Mouse (Mus musculus) hindbrain, embryonic 11.5 days (tissue): ENCODE measurements around the gene Pold1. TPM values are rescaled to one million over a fixed set of nuclear protein-coding genes. Genes with fewer than 3 reads are reported as not detected.

ENCODE experiments used
- ATAC-seq: fragments of 200-750 bp; cut with Nextera tagmentation; 2 replicates; pipeline ENCODE4 v1.8.0; 2017; ENCODE audit warnings: mild to moderate bottlenecking, moderate TSS enrichment, moderate library complexity; ENCODE audit not compliant: low FRiP score
- DNase-seq: peaks from one replicate; pipeline ENCODE4 v3.0.0-alpha.2; 2015; ENCODE audit warnings: low spot score
- H3K27ac ChIP-seq: fragments of 300-500 bp; sonication (generic); 2 replicates; pipeline ENCODE4 v1.5.1; 2014; ENCODE audit warnings: mild to moderate bottlenecking, low read depth, low read length
- H3K27me3 ChIP-seq: fragments of 300-500 bp; sonication (generic); 2 replicates; pipeline ENCODE4 v1.6.1; 2014; ENCODE audit warnings: mild to moderate bottlenecking, low read length, moderate library complexity, mixed read lengths; ENCODE audit not compliant: control insufficient read depth, insufficient read depth
- H3K36me3 ChIP-seq: fragments of 300-500 bp; sonication (generic); 2 replicates; pipeline ENCODE4 v1.6.1; 2014; ENCODE audit warnings: mild to moderate bottlenecking, low read length, moderate library complexity, mixed read lengths; ENCODE audit not compliant: control insufficient read depth, insufficient read depth
- H3K4me1 ChIP-seq: fragments of 300-500 bp; sonication (generic); replicated peaks from 2 replicates; pipeline ENCODE4 v1.6.1; 2014; ENCODE audit warnings: low read length, mixed read lengths; ENCODE audit not compliant: control insufficient read depth, insufficient read depth
- H3K4me2 ChIP-seq: fragments of 300-500 bp; sonication (generic); replicated peaks from 2 replicates; pipeline ENCODE4 v1.6.1; 2014; ENCODE audit warnings: mild to moderate bottlenecking, low read depth, low read length
- H3K4me3 ChIP-seq: fragments of 300-500 bp; sonication (generic); 2 replicates; pipeline ENCODE4 v1.5.1; 2014; ENCODE audit warnings: low read depth, low read length
- H3K9ac ChIP-seq: fragments of 300-500 bp; sonication (generic); 2 replicates; pipeline ENCODE4 v1.6.1; 2014; ENCODE audit warnings: low read depth, low read length
- H3K9me3 ChIP-seq: fragments of 300-500 bp; sonication (generic); 2 replicates; pipeline ENCODE4 v1.6.1; 2016; ENCODE audit warnings: low read length; ENCODE audit not compliant: control insufficient read depth
- WGBS: fragments of 180-500 bp; shearing (Covaris S2); extraction: QIAGEN DNeasy Blood & Tissue Kit; methylation state at CpG from one replicate; pipeline ENCODE4 v1.1.7; 2014; 5-methylcytosine and 5-hydroxymethylcytosine counted together
- polyA plus RNA-seq: library from polyadenylated mRNA; unstranded; fragments of >200 nt; fragmentation: Nextera tagmentation; extraction: Ambion mirVana; gene quantifications from 2 replicates; pipeline ENCODE4 v1.2.1, GENCODE M21; 2014

Gene Pold1
- polyA plus RNA-seq, 1 experiment from 2014 or later, result 40.9 TPM

DNA sequence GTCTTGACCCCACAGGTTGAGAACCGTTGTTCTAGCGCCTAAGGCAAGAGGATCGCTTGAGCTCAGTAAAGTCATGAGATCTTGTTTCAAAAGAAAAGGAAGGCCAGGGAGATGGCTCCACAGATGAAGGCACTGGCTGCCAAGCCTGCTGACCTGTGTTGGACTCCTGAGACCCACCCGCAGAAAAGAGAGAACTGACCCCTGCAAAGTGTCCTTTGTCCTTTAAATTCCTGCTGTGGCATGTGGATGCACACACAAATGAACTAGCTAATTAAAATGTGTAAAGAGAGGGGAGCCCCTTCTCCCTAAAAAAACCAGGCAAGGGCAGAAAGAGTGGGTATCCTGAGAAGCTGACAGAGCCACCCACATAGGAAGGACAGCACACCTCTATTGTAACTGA, 23.2 kb upstream of the Pold1 start:
- WGBS, result 27% methylated on average over 4 of the region's 4 CpGs

DNA sequence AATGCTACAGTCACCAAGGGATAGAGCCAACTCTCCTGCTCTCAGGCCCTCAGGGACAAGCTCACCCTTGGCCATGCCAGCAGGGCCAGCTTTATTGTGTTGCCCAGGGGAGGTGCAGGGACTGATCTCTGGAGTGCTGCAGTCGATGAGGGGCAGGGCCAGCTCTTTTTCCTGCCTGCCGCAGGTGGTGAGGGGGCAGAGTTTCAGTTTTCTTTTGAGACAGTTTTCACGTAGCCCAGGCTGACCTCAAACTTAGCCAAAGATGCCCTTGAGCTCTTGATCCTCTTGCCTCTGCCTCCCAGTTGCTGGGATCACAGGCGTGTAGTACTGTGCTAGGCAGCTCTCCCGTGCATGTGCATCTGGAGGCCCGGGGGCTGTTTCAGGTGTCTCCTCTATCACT, 22.3 kb upstream of the Pold1 start:
- ATAC-seq (no peak), DNase-seq (no peak)
- no peak overlapping the region for H3K4me2 ChIP-seq
- H3K36me3 ChIP-seq, result no peaks in the 10 kb centered on the region
- 89% methylated on average over 6 of the region's 6 CpGs for WGBS
- H3K27ac ChIP-seq, result no peak overlapping the region
- H3K27me3 ChIP-seq, result no peaks in the 10 kb centered on the region
- H3K9me3 ChIP-seq, result no peaks in the 10 kb centered on the region
- H3K9ac ChIP-seq, result no peak overlapping the region
- H3K4me3 ChIP-seq, result no peak overlapping the region
- H3K4me1 ChIP-seq, result no peaks in the 10 kb centered on the region; the same call in 1 of the 2 replicates

More for the DNA sequence above, 23.2 kb upstream of the Pold1 start:
- Histone ChIP-seq H3K27me3 (no peaks in the 10 kb centered on the region), H3K27ac (no peak overlapping the region), H3K4me3 (no peak overlapping the region), H3K9ac (no peak overlapping the region), H3K4me2 (no peak overlapping the region), H3K36me3 (no peaks in the 10 kb centered on the region), H3K9me3 (no peaks in the 10 kb centered on the region), H3K4me1 (no peaks in the 10 kb centered on the region; the same call in 1 of the 2 replicates)
- DNase-seq, result no peak
- no peak for ATAC-seq

DNA sequence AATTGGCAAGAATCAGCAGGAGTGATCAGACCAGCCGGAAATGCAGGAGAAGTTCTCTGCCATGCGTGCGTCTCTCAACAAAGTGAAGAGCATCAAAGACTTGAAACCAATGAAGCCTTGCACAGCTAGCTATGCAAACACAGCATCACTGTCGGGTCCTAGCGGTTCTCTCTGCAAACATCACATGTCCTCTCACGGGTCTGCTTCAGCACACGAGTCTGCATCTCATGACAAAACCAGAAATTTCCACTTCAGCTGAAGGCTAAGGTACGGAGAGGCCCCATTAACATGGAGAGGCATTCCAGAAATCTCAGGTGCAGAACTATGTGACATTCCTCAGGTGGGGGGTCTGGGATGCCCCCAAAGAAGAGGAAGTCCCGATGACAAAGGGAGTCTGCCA, 20.2 kb upstream of the Pold1 start:
- DNase-seq (no peak), ATAC-seq (no peak)
- no peaks in the 10 kb centered on the region for H3K36me3 ChIP-seq
- H3K4me2 ChIP-seq, result no peak overlapping the region
- no peaks in the 10 kb centered on the region for H3K27me3 ChIP-seq
- H3K27ac ChIP-seq, result no peak overlapping the region
- H3K4me1 ChIP-seq, result no peaks in the 10 kb centered on the region; the same call in 1 of the 2 replicates
- WGBS, result 81% methylated on average over 9 of the region's 9 CpGs
- H3K9ac ChIP-seq, result no peak overlapping the region
- H3K9me3 ChIP-seq, result no peaks in the 10 kb centered on the region
- H3K4me3 ChIP-seq, result no peak overlapping the region

DNA sequence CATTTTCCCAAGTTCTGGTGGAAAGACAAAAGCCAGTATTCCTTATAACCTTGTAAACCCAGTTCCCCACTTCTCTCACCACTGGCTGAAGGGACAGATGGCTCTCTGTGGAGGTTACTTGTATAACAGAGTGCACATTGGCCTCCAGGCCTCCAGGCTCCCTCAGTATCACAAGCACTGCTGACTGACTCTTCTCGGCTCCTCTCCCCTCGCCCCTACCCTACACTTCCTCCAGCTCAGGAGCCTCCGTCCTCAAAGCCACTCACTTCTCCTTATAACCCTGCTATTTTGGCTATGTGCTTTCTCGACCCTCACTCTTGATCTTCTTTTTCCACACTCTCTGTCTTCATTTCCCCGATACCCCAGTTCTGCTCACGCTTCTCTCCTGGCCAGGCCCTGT, 16.8 kb upstream of the Pold1 start:
- Histone ChIP-seq H3K9ac (no peak overlapping the region), H3K27me3 (no peaks in the 10 kb centered on the region), H3K9me3 (no peaks in the 10 kb centered on the region), H3K4me2 (no peak overlapping the region), H3K27ac (no peak overlapping the region), H3K4me3 (no peak overlapping the region), H3K36me3 (no peaks in the 10 kb centered on the region), H3K4me1 (no peaks in the 10 kb centered on the region)
- 70% methylated on average over 6 of the region's 6 CpGs for WGBS
- ATAC-seq, result no peak
- DNase-seq, result no peak

DNA sequence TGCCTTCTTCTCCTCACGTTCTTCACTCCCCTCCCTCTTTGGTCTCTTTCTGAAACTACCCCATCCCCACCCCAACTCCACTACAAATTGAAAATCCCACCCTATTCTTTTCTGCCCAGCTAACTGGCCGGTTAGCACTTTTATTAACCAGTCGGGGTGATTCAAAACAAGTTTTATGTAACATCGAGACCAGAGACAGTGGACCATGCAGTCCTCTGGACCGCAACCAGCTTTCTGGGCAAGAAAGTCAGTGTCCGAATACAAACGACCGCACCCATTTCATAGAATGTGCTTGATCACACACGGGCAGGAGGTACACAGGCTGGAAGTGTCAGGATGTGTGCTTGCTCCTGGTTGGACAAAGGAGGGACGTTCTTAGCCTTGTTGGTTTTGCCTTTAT, 15.8 kb upstream of the Pold1 start:
- Histone ChIP-seq H3K27ac (no peak overlapping the region), H3K9ac (no peak overlapping the region), H3K4me1 (no peaks in the 10 kb centered on the region), H3K4me3 (no peak overlapping the region), H3K9me3 (no peaks in the 10 kb centered on the region), H3K4me2 (no peak overlapping the region), H3K36me3 (no peaks in the 10 kb centered on the region), H3K27me3 (no peaks in the 10 kb centered on the region)
- ATAC-seq (no peak), DNase-seq (no peak)
- 91% methylated on average over 10 of the region's 10 CpGs for WGBS

DNA sequence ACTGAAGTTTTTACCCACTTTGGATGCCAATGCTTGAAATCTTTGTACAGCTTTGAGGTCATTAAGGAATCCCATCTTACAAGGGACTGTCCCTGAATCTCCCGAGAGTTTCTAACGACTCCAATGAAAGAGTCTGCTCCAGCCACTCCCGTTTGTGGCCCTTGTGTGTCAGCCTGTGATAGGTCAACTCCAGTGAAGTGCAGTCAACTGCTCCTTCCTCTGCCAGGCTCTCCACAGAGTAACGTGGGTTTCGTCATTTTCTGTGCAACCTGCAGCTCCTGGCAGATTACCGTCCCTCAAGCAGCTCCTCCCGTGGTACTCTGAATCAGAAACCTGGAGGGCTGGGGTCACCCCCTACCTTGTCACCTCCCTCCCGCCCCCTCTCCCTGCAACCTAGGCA, 14.6 kb upstream of the Pold1 start:
- H3K4me3 ChIP-seq, result no peak overlapping the region
- no peak overlapping the region for H3K27ac ChIP-seq
- H3K36me3 ChIP-seq, result no peaks in the 10 kb centered on the region
- no peaks in the 10 kb centered on the region for H3K9me3 ChIP-seq
- no peak overlapping the region for H3K4me2 ChIP-seq
- ATAC-seq (no peak), DNase-seq (no peak)
- H3K27me3 ChIP-seq, result no peaks in the 10 kb centered on the region
- 60% methylated on average over 8 of the region's 8 CpGs for WGBS
- no peak overlapping the region for H3K9ac ChIP-seq
- no peaks in the 10 kb centered on the region for H3K4me1 ChIP-seq

DNA sequence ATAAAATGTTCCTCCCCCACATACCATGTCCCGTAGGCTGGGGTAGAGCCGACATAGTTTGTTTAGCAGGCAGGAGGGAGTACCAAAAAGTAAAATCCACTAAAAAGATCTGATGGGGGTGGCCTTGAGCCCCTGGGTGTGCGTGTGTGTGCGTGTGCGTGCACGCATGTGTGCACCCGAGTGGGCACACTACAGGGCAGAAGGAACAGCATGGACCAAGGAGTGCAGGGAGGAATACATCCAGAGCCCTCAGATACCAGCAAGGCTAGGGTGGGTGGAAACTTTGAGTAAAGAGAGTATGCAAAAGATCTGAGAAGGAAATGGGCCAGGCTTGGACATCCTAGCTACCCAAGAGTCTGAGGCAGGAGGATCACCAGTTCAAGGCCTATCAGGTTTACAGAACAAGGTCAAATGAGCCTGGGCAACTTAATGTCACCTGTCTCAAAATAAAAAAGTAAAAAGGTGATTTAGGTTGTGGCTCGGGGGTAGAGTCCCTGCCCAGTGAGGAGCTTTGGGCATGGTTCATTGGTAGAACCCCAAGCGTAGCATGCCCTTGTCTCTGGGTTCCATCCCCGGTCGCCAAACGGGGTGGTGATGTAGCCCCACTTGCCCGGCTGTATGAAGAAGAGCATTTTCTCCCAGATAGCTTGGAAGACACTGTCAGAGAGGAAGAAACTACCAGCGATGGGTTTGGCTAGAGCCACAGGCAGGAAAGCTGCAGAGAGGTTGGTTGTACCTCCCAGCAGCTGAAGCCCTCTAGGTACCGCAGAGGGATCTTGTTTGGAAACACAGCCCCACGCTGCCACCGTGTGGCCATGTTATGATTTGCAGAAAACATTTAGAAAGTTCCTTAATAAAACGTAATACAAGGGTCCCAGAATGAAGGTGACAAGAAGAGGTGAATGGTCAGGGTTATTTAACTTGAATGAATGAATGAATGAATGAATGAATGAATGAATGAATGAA, 12.1 kb upstream of the Pold1 start:
- no peaks in the 10 kb centered on the region for H3K9me3 ChIP-seq
- no peaks in the 10 kb centered on the region for H3K4me1 ChIP-seq
- H3K4me3 ChIP-seq, result no peak overlapping the region
- H3K27me3 ChIP-seq, result no peaks in the 10 kb centered on the region
- H3K4me2 ChIP-seq, result no peak overlapping the region
- H3K27ac ChIP-seq, result no peak overlapping the region
- no peak overlapping the region for H3K9ac ChIP-seq
- peak; percentile 87 for DNase-seq
- no peaks in the 10 kb centered on the region for H3K36me3 ChIP-seq
- 58% methylated on average over 18 of the region's 18 CpGs for WGBS
- no peak for ATAC-seq

DNA sequence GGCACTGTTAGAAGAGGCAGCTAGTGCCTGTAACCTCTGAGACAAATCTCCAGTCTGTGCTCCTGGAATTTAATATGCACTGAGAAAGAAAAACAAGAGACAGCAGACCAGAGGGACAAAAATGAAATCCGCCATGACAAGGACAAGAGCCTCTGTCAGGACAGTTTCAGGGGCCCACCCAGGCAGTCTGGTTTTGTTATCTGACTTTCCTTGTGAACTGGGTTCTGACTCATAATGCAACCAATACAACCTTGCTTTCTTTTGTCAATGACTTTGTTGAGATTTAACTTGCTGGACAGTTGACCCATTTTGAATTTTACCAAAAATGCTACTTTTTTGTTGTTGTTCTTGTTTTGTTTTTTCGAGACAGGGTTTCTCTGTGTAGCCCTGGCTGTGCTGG, 9.0 kb upstream of the Pold1 start:
- ATAC-seq (no peak), DNase-seq (no peak)
- no peaks in the 10 kb centered on the region for H3K27me3 ChIP-seq
- H3K36me3 ChIP-seq, result no peaks in the 10 kb centered on the region
- H3K9ac ChIP-seq, result no peak overlapping the region
- H3K9me3 ChIP-seq, result no peaks in the 10 kb centered on the region
- no peak overlapping the region for H3K27ac ChIP-seq
- no peak overlapping the region for H3K4me3 ChIP-seq
- H3K4me2 ChIP-seq, result no peak overlapping the region
- peaks cover 2% of the 10 kb centered on the region; the same call in 1 of the 2 replicates for H3K4me1 ChIP-seq
- 72% methylated on average over 2 of the region's 2 CpGs for WGBS

DNA sequence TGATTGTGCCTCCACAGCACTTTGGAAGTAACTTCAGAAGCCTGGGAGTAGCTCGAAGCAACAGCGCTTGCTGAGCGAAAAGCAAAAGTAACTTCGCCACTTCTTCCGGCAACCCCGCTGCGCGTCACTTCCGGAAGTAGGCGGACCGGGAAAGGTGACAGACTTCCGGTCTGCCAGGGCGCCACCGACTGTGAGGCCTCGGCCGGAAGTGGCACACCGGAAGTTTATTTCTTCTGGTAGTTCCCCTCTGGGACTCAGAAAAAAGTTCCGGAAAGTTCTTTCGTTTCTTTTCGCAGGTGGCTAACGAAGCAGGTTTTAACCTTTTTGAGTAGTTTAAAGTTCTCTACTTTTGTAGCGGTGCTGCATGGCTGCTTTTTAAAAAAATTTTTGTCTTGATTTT, 5.2 kb upstream of the Pold1 start, which contains the start of gene Nr1h2:
TSS of gene Nr1h2 (minus strand) at position 126 of the 400 bp plus-strand sequence.
- Histone ChIP-seq H3K27ac (peak within 1 kb of the TSS; percentile 84), H3K27me3 (no peaks in the 10 kb centered on the region), H3K4me3 (peak within 1 kb of the TSS; percentile 78), H3K4me2 (peak within 1 kb of the TSS; percentile 59), H3K4me1 (peaks cover 4% of the 10 kb centered on the region; the same call in 1 of the 2 replicates), H3K9me3 (no peaks in the 10 kb centered on the region), H3K9ac (0 out of 2 replicates have a peak within 1 kb of the TSS, but pooled peaks have one; percentile 11), H3K36me3 (peaks cover 6% of the 10 kb centered on the region; the same call in 1 of the 2 replicates)
- WGBS, result under 1% methylated on average over 22 of the region's 22 CpGs
- DNase-seq (peak; percentile 97), ATAC-seq (peak; percentile 88)
